Mouse (Mus musculus) intestine, postnatal 0 days (tissue): ENCODE data around the gene Trp73. TPM values are rescaled to one million over a fixed set of nuclear protein-coding genes. Genes with fewer than 3 reads are reported as not detected.
A peak's percentile ranks its signal among the peaks of the same experiment; 100 is the strongest.

Experiments
- ATAC-seq: fragments of 200-750 bp; cut with Nextera tagmentation; 2 replicates; pipeline ENCODE4 v1.8.0; 2017; ENCODE audit warnings: mild to moderate bottlenecking, moderate TSS enrichment, moderate library complexity
- H3K27ac ChIP-seq: fragments of 300-500 bp; sonication (generic); 2 replicates; pipeline ENCODE4 v1.5.1; 2014; ENCODE audit warnings: mild to moderate bottlenecking, low read depth, low read length, moderate library complexity
- H3K27me3 ChIP-seq: fragments of 300-500 bp; sonication (generic); replicated peaks from 2 replicates; pipeline ENCODE4 v1.6.1; 2014; ENCODE audit warnings: low read length, mixed read lengths; ENCODE audit not compliant: control insufficient read depth, insufficient read depth
- H3K36me3 ChIP-seq: fragments of 300-500 bp; sonication (generic); 2 replicates; pipeline ENCODE4 v1.6.1; 2014; ENCODE audit warnings: mild to moderate bottlenecking, moderate library complexity; ENCODE audit not compliant: control insufficient read depth, insufficient read depth
- H3K4me1 ChIP-seq: fragments of 300-500 bp; sonication (generic); replicated peaks from 2 replicates; pipeline ENCODE4 v1.6.1; 2014; ENCODE audit warnings: antibody characterized with exemption, low read length, mixed read lengths; ENCODE audit not compliant: control insufficient read depth, insufficient read depth
- H3K4me2 ChIP-seq: fragments of 300-500 bp; sonication (generic); replicated peaks from 2 replicates; pipeline ENCODE4 v1.6.1; 2014; ENCODE audit warnings: low read depth, mild to moderate bottlenecking, moderate library complexity
- H3K4me3 ChIP-seq: fragments of 300-500 bp; sonication (generic); 2 replicates; pipeline ENCODE4 v1.5.1; 2014; ENCODE audit warnings: low read depth, low read length
- H3K9ac ChIP-seq: fragments of 300-500 bp; sonication (generic); 2 replicates; pipeline ENCODE4 v1.6.1; 2014; ENCODE audit warnings: mild to moderate bottlenecking, low read depth, low read length
- H3K9me3 ChIP-seq: fragments of 300-500 bp; sonication (generic); 2 replicates; pipeline ENCODE4 v1.6.1; 2016; ENCODE audit warnings: mixed run types; ENCODE audit not compliant: control insufficient read depth
- CTCF ChIP-seq: sonication (generic); IDR thresholded peaks from 2 replicates; pipeline ENCODE4 v1.5.1; 2016; ENCODE audit warnings: low read depth, mild to moderate bottlenecking, control low read depth, antibody characterized with exemption, moderate library complexity
- WGBS: fragments of 180-500 bp; shearing (Covaris S2); extraction: QIAGEN DNeasy Blood & Tissue Kit; methylation state at CpG from one replicate; pipeline ENCODE4 v1.1.7; 2014; 5-methylcytosine and 5-hydroxymethylcytosine counted together
- polyA plus RNA-seq: library from polyadenylated mRNA; unstranded; fragments of >200 nt; fragmentation: Nextera tagmentation; extraction: Ambion mirVana; gene quantifications from 2 replicates; pipeline ENCODE4 v1.2.1, GENCODE M21; 2015

The Trp73 gene
- polyA plus RNA-seq, 1 experiment from 2014 or later: 0.03 TPM

DNA sequence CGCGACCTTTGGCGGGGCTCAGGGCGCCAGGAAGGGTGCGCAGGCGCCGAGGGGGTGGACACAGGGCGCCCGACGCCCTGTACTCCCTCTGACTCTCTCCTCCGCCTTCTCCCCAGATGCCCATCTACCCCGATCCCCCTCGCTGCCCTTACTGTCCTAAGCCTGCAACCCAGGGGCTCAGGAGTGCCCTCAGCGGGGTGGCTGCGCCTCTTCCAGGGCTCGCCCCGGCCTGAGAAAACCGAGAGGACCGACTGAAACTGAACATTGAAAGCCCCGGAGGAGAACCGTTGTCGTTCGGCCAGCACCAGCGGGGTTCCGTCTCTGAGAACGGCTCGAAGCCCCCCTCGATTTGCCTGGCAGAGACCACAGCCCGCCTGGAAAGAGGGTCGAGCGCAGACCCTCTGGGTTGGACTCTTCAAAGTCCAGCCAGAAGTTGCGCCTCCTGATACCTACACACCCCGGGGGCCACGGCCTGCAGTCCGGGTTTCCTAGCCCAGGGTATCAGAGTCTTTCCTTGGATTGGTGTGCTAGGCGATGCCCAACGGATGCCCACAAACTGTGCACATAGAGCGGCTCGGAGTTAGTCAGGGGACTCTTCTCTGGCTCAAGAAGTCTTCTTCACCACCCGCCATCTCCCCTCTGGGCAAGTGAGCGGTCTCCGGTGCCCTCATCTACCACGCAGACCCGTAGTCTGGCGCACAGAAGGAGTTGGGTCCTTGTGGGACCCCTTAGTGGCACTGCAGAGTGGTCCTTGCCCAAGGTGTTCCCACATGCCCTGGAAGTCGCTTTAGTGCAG is 403 bp upstream of the Trp73 start:
- Histone ChIP-seq H3K27ac (no peak overlapping the region), H3K27me3 (peaks cover 51% of the 10 kb centered on the region), H3K36me3 (no peaks in the 10 kb centered on the region), H3K4me2 (peak overlapping the region; percentile 82), H3K9ac (0 out of 2 replicates have a peak overlapping the region, but pooled peaks have one; percentile 31), H3K4me3 (peak overlapping the region; percentile 89), H3K9me3 (no peaks in the 10 kb centered on the region), H3K4me1 (peaks cover 13% of the 10 kb centered on the region)
- no peak for TF ChIP-seq CTCF
- 2% methylated on average over 46 of the region's 46 CpGs for WGBS
- ATAC-seq: no peak

DNA sequence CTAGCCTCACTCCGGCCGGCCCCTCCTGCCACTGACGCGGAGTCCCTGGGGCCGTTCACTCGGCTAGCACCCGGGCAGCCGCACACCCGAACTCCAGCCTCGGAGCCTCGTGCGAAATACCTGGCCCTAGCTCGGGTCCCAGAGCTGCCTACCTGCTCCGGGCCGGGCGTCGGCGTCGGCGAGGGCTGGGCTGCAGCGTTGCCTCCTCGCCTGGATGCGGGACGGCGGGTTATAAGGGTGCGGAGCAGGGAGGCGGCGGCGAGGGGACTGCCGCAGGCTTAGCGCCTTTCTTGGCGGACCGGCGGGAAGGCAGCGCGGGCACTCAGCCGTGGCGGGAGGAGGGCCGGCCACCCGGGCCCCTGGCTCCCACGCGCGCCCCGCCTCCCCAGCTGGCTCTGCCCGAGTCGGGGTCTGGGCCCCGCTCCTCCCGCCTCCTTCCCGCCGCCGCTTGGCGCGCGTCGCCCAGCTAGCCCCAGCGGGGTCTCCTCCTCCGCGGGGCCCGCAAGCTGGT is 282 bp downstream of the Trp73 start:
- peaks cover 51% of the 10 kb centered on the region for H3K27me3 ChIP-seq
- no peaks in the 10 kb centered on the region for H3K36me3 ChIP-seq
- peak overlapping the region; percentile 89 for H3K4me3 ChIP-seq
- no peak for TF ChIP-seq CTCF
- no peak for ATAC-seq
- under 1% methylated on average over 45 of the region's 59 CpGs for WGBS
- no peak overlapping the region for H3K27ac ChIP-seq
- peak overlapping the region; percentile 82 for H3K4me2 ChIP-seq
- H3K9ac ChIP-seq: 0 out of 2 replicates have a peak overlapping the region, but pooled peaks have one; percentile 31
- H3K4me1 ChIP-seq: peaks cover 13% of the 10 kb centered on the region
- no peaks in the 10 kb centered on the region for H3K9me3 ChIP-seq

DNA sequence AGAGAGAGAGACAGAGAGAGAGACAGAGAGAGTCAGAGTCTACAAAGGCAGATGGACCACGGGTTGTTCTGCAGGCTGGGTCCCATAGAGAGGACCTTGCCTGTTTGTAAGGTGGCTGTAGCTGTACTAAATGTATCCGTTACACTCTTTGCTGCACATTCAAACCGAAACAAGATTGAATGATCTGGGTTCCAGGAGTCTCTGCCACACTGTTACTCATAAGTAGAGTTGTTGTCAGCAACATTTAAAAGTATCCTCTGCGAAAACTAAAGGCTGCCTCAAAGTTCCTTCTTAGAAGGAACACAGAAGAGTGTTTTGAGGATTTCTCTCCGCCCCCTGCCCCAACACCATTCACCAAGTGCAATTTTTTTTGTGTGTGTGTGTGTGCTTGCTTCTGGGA is 2.9 kb downstream of the Trp73 start:
- no peak overlapping the region for H3K9ac ChIP-seq
- peaks cover 51% of the 10 kb centered on the region for H3K27me3 ChIP-seq
- 66% methylated on average over 5 of the region's 5 CpGs for WGBS
- no peaks in the 10 kb centered on the region for H3K36me3 ChIP-seq
- no peak for TF ChIP-seq CTCF
- H3K4me1 ChIP-seq: peaks cover 7% of the 10 kb centered on the region
- no peak overlapping the region for H3K4me3 ChIP-seq
- no peak overlapping the region for H3K4me2 ChIP-seq
- H3K9me3 ChIP-seq: no peaks in the 10 kb centered on the region
- H3K27ac ChIP-seq: no peak overlapping the region
- no peak for ATAC-seq

DNA sequence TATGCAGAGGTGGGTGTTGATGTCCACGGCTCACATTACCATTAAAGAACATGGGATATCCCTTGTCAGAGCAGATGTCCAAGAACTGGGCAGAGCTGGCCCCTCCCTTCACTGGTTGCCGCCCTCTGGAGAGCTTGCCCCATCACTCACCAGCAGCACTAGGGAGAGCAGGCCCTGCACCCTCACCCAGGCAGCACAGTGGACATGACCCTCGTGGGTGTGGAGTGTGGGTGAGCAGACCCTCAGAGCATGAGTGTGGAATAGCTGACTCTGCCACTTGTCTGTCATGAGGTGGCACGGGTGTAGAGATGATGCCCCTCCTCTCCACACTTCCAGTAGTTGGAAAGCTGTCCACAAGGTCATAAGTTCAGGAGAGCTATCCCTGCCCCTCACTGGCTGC is 5.2 kb downstream of the Trp73 start:
- no peaks in the 10 kb centered on the region for H3K9me3 ChIP-seq
- ATAC-seq: no peak
- no peak overlapping the region for H3K9ac ChIP-seq
- H3K4me2 ChIP-seq: no peak overlapping the region
- WGBS: 56% methylated on average over 4 of the region's 4 CpGs
- H3K27ac ChIP-seq: no peak overlapping the region
- TF ChIP-seq CTCF: no peak
- H3K4me1 ChIP-seq: peaks cover 3% of the 10 kb centered on the region
- peaks cover 34% of the 10 kb centered on the region for H3K27me3 ChIP-seq
- H3K4me3 ChIP-seq: no peak overlapping the region
- H3K36me3 ChIP-seq: no peaks in the 10 kb centered on the region

DNA sequence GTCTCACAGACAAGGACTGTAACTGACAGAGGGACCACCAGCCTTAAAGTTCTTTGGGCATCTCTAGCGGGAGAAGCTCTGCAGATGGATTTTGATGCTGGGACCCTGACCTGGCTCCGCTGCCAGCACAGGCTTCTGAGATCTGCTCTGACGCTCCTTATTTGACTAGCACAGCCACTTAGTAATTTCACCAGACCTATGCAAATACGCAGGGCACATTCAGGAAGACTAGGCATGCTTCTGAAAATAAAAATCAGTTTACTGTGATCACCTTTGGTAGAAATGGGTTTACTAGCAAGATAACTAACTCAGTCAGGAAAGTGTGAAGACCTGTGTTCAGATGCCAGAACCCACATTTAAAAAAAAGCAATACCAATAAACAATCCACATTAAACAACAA is 8.1 kb downstream of the Trp73 start:
- Histone ChIP-seq H3K4me3 (no peak overlapping the region), H3K27ac (no peak overlapping the region), H3K9me3 (no peaks in the 10 kb centered on the region), H3K36me3 (no peaks in the 10 kb centered on the region), H3K4me1 (no peaks in the 10 kb centered on the region), H3K27me3 (0 out of 2 replicates have a peak, but pooled peaks cover 8% of the 10 kb centered on the region), H3K4me2 (no peak overlapping the region), H3K9ac (no peak overlapping the region)
- no peak for TF ChIP-seq CTCF
- 77% methylated on average over 4 of the region's 4 CpGs for WGBS
- ATAC-seq: no peak

DNA sequence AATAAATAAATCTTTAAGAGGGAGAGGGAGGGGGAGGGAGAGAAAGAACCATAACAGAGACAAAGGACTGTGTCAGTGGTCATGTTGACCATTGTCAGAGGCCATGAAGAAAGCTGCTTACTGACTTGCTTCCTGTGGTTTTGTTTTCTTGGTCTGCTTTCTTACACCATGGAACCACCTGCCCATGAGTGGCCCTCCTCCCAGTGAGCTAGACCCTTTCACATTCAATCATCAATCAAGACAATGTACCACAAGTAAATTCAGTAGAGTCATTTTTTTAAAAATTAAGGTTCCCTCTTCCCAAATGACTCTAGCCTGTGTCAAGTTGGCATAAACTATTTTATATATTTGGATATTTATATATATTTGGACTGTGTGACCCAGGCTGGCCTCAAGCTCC is 10.1 kb downstream of the Trp73 start:
- Histone ChIP-seq H3K4me2 (no peak overlapping the region), H3K9me3 (no peaks in the 10 kb centered on the region), H3K4me1 (no peaks in the 10 kb centered on the region), H3K36me3 (no peaks in the 10 kb centered on the region), H3K4me3 (no peak overlapping the region), H3K27ac (no peak overlapping the region), H3K9ac (no peak overlapping the region), H3K27me3 (0 out of 2 replicates have a peak, but pooled peaks cover 5% of the 10 kb centered on the region)
- no peak for ATAC-seq
- no peak for TF ChIP-seq CTCF
